In genomic region chr9:88558146-88558545, GRCm38 (mm10) we compare ENCODE assay signal across 21 mouse cellular contexts. TPM values are rescaled to one million over a fixed set of nuclear protein-coding genes. Genes with fewer than 3 reads are reported as not detected.
A peak's percentile ranks its signal among the peaks of the same experiment; 100 is the strongest.
DNase-seq lines count a peak whose midpoint lies in the region; ATAC-seq lines count a peak whose summit lies in the region.
"Had no signal": no experiment of that assay in that cellular context is flagged by ENCODE, and none has a peak within 500 bp of the region (broad histone marks: within the 10 kb centered on the region; RNA-seq: fewer than 3 reads in every experiment).

No protein-coding gene starts in this region.

- no peak for DNase-seq in cerebellum, adult 8-10 months
- peak; percentile 60 to 67 for DNase-seq in cerebellum, postnatal 14 days
- DNase-seq in cerebellum, postnatal 4 days (ENCODE audit: low spot score in 2 of 2) = no peak
- DNase-seq in hindbrain, embryonic 10.5 days (ENCODE audit: low spot score) = no peak
- DNase-seq in thymus, postnatal 36 days = no peak
- DNase-seq: adrenal gland, postnatal 10 days; B cell, adult 2 months; gastrocnemius, postnatal 10 days; heart, adult 2 months; kidney, adult 9 months had no signal

- peaks cover 28% of the 10 kb centered on the region for H3K36me3 ChIP-seq in hindbrain, embryonic 16.5 days (ENCODE audit: control insufficient read depth, insufficient read depth, low read length)
- H3K36me3 ChIP-seq in hindbrain, embryonic 10.5 days = peaks cover 58% of the 10 kb centered on the region

- H3K9ac ChIP-seq in hindbrain, embryonic 16.5 days (ENCODE audit: low read depth, low read length) = no peak overlapping the region
- H3K9ac ChIP-seq: embryonic facial prominence, embryonic 13.5 days; forebrain, embryonic 13.5 days; heart, embryonic 12.5 days; hindbrain, embryonic 15.5 days had no signal

- no peak overlapping the region for H3K27ac ChIP-seq in hindbrain, embryonic 16.5 days (ENCODE audit: low read depth, low read length)
- no peak overlapping the region for H3K27ac ChIP-seq in hindbrain, embryonic 10.5 days
- H3K27ac ChIP-seq: embryonic facial prominence, embryonic 13.5 days; forebrain, embryonic 13.5 days; heart, adult 2 months; hindbrain, embryonic 15.5 days; kidney, postnatal 0 days had no signal

- H3K4me2 ChIP-seq in hindbrain, embryonic 16.5 days (ENCODE audit: low read length) = no peak overlapping the region
- H3K4me2 ChIP-seq: embryonic facial prominence, embryonic 13.5 days; forebrain, embryonic 13.5 days; heart, embryonic 12.5 days; hindbrain, embryonic 15.5 days had no signal

- WGBS in hindbrain, embryonic 16.5 days = 87% methylated on average over 4 of the region's 4 CpGs
- WGBS in hindbrain, embryonic 10.5 days = 92% methylated on average over 4 of the region's 4 CpGs

- H3K9me3 ChIP-seq in hindbrain, embryonic 16.5 days (ENCODE audit: control insufficient read depth, low read length) = peaks cover under 1% of the 10 kb centered on the region; the same call in 1 of the 2 replicates
- no peaks in the 10 kb centered on the region; the same call in 1 of the 2 replicates for H3K9me3 ChIP-seq in hindbrain, embryonic 10.5 days
- H3K9me3 ChIP-seq: forebrain, embryonic 13.5 days; hindbrain, embryonic 15.5 days had no signal

- no peak overlapping the region for H3K4me3 ChIP-seq in hindbrain, embryonic 16.5 days (ENCODE audit: low read length)
- no peak overlapping the region for H3K4me3 ChIP-seq in hindbrain, embryonic 10.5 days
- H3K4me3 ChIP-seq: embryonic facial prominence, embryonic 13.5 days; forebrain, embryonic 13.5 days; heart, adult 2 months; heart, embryonic 12.5 days; hindbrain, embryonic 15.5 days had no signal

- ATAC-seq in cerebellum, adult (ENCODE audit: insufficient number of reproducible peaks, low FRiP score, low TSS enrichment) = 0 out of 2 replicates have a peak, but pooled peaks have one; percentile 31
- 0 out of 2 replicates have a peak, but pooled peaks have one; percentile 30 for ATAC-seq in hindbrain, embryonic 16.5 days
- ATAC-seq: CD4-positive, CD25-positive, alpha-beta regulatory T cell, adult 4 months; forebrain, embryonic 13.5 days; inflammation-experienced regulatory T-cells, adult 6 months; intestine, postnatal 0 days had no signal

- H3K27me3 ChIP-seq in hindbrain, embryonic 16.5 days (replicated peaks; ENCODE audit: control insufficient read depth, insufficient read depth, low read length) = no peaks in the 10 kb centered on the region
- H3K27me3 ChIP-seq in hindbrain, embryonic 10.5 days (ENCODE audit: insufficient read depth, poor library complexity, severe bottlenecking) = no peaks in the 10 kb centered on the region
- H3K27me3 ChIP-seq: embryonic facial prominence, embryonic 13.5 days; forebrain, embryonic 13.5 days; heart, embryonic 12.5 days; hindbrain, embryonic 15.5 days had no signal

- no peaks in the 10 kb centered on the region for H3K4me1 ChIP-seq in hindbrain, embryonic 16.5 days (ENCODE audit: control insufficient read depth, insufficient read depth, low read depth, low read length)
- H3K4me1 ChIP-seq in hindbrain, embryonic 10.5 days (replicated peaks) = no peaks in the 10 kb centered on the region
- H3K4me1 ChIP-seq: embryonic facial prominence, embryonic 13.5 days; forebrain, embryonic 13.5 days; heart, embryonic 12.5 days; hindbrain, embryonic 15.5 days had no signal

RNA-seq across cellular contexts. Expression of gene Zfp949, which starts 10.3 kb away (rescaled TPM):
- polyA plus RNA-seq in hindbrain, embryonic 16.5 days (2015; fragmentation: Nextera tagmentation; extraction: Ambion mirVana) = 21.4 TPM in 2 replicates
- 7.6 and 9.0 TPM in 2 replicates for polyA plus RNA-seq in hindbrain, embryonic 10.5 days (2016; fragmentation: Nextera tagmentation; extraction: Ambion mirVana)

RNA-seq across cellular contexts. Expression of gene Trim43a, which starts 22.5 kb away (rescaled TPM):
- polyA plus RNA-seq in hindbrain, embryonic 16.5 days (2015; fragmentation: Nextera tagmentation; extraction: Ambion mirVana) = 0.19 and 0.21 TPM in 2 replicates
- 0.09 and 0.13 TPM in 2 replicates for polyA plus RNA-seq in hindbrain, embryonic 10.5 days (2016; fragmentation: Nextera tagmentation; extraction: Ambion mirVana)
- polyA plus RNA-seq: CD4-positive, CD25-positive, alpha-beta regulatory T cell, adult 4 months; heart, adult 2 months; hindbrain, embryonic 11.5 days; inflammation-experienced regulatory T-cells, adult 6 months; intestine, postnatal 0 days; kidney, postnatal 0 days had no signal

Comparison
In these comparisons a context has a peak if more than half of its experiments do, and no peak if none do; other contexts are left out.
1. DNase-seq: peak in cerebellum, postnatal 14 days (2 of 2); none in cerebellum, adult 8-10 months (single experiment), cerebellum, postnatal 4 days (0 of 2), hindbrain, embryonic 10.5 days (single experiment) and thymus, postnatal 36 days (0 of 2).